Mouse (Mus musculus): ENCODE measurements at regions not wholly inside any gene's neighbourhood (a gene's known extent, or its start where the extent isn't known, plus 50 kb on each side); places are given as distances from the start of the nearest gene placed in this dataset.

DNA sequence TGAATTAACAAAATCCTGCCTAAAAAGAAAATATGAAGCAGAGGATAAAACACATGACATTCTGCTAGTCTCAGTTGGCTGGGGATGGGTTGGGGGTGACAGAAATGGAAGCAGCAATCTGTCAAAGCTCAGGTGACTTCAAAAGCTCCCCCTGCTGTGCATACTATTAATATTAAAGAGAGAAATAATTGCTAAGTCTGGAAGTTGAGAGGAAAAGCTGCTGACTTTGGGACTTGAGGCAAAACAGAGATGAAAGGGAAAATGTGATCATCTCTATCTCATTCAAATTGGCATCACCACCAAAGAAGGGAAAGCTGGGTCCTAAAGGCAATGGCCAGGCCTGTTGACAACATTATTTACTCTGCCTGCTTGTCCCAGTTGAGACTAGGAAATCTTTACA, 90.8 kb downstream of the Rpe65 start:
- no peak for ATAC-seq (replicated peaks; ENCODE audit: low FRiP score, low TSS enrichment, poor library complexity, severe bottlenecking)

- peak; percentile 61 for ATAC-seq (replicated peaks; ENCODE audit: low FRiP score, low TSS enrichment, poor library complexity, severe bottlenecking)
These were observed 114.9 kb upstream of the Wls start for GRCm38 (mm10) chr3:159724340-159725119.

GRCm38 (mm10) chr3:159732201-159732600, 107.3 kb upstream of the Wls start:
- ATAC-seq (replicated peaks; ENCODE audit: low FRiP score, low TSS enrichment, poor library complexity, severe bottlenecking) = no peak

DNA sequence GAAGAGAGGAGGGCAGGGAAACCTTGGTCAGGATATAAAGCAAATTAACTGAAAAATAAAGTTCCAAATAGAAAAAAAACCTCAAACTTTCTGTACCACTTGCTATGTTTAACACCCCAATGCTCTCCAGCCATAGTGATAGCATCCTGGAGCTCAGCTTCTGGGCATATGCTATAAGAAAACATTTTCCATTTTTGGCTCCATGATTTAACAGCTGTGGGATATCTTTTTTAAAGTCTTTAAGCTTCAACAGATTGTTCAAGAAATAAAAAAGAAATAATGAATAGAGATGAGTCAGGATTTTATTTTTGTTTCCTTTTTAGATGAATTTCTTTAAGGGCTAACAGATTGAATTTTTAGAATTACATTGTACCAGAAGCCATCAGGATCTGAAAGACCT, 106.3 kb upstream of the Wls start:
- no peak for ATAC-seq (replicated peaks; ENCODE audit: low FRiP score, low TSS enrichment, poor library complexity, severe bottlenecking)

GRCm38 (mm10) chr3:159734547-159734946, 104.9 kb upstream of the Wls start:
- no peak for ATAC-seq (replicated peaks; ENCODE audit: low FRiP score, low TSS enrichment, poor library complexity, severe bottlenecking)

DNA sequence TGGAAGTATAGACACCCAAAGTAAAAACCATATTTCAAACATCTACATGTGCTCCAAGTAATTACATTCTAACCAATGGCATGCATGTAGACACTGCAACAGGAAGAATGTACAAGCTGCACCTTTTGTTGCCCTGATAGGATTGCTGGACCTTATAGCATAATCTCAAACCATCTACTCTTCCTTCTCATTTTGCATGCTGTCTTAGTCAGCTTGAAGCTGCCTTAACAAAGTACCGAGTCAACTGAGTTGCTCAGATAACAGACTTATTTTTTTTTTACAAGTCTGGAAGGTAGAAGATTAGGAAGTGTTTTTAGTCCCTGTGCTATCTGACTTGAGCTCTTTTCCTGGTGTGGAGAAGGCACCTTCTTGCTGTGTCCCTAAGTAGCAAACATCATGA, 103.4 kb upstream of the Wls start:
- ATAC-seq (replicated peaks; ENCODE audit: low FRiP score, low TSS enrichment, poor library complexity, severe bottlenecking) = no peak

DNA sequence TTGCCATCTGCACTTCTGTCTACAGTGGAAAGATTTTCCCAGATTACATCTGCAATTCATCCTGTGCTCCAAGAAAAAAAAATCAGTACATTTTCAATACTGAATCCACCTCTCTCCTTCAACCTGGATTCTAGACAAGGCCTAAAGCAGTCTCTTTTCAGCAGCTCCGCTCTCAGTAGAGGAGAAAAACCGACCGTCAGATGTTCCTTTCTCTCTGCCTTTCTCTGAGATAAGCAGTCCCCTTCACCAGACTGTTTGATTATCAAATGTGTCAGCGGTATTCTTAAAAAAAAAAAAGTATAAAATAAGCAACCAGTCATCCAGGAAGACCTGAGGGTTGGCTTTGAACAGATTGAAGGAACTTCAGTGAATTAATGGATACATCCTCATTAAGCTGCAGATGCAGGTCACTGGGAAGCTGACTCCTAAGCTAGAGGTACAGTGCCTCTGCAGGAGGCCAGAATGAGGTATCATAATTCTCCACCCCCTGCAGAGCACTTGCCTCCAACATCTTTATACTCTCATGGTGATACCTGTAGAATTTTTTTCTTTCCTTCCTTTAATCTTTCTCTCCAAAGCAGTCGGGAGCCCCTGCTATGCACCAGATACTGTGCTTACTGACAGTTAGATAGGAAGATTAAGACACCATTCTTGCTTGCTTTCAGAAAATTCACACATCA, 98.7 kb upstream of the Wls start:
- no peak for ATAC-seq (replicated peaks; ENCODE audit: low FRiP score, low TSS enrichment, poor library complexity, severe bottlenecking)

DNA sequence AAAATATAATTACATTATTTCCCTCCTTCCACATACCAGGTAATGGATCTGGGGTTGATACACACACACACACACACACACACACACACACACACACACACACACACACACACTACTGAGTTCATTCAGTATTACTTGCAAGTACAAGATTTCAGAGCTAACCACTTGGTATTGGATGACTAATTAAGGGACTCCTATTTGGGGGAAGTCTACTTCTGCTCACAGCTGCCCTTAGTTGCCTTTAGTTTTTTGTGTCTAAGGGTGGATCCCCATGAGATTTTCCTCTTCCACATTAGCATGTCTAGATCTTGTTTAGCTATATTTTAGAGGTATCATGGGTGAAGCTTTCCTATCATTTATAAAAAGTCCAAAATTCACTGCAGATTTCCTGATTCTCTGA, 97.7 kb upstream of the Wls start:
- ATAC-seq (replicated peaks; ENCODE audit: low FRiP score, low TSS enrichment, poor library complexity, severe bottlenecking) = no peak

GRCm38 (mm10) chr3:159759740-159760139, 79.7 kb upstream of the Wls start:
- no peak for ATAC-seq (replicated peaks; ENCODE audit: low FRiP score, low TSS enrichment, poor library complexity, severe bottlenecking)

DNA sequence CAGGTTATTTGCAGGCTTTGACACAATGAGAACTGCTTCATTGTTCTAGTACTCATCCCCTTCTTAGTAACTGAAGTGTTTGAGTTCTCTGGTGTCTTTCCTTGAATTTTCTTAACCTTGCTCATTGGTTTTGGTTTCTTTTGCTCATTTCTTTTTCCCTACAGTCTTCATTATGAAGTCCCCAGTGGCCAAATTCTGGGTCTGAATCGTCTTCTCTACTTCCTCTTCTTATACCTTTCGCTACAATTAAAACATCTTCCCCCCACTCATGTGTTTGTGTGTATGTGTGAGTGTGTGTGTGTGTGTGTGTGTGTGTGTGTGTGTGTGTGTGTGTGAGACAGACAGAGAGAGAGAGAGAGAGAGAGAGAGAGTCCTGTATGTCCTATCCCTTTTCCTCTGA, 79.2 kb upstream of the Wls start:
- ATAC-seq (replicated peaks; ENCODE audit: low FRiP score, low TSS enrichment, poor library complexity, severe bottlenecking) = no peak

GRCm38 (mm10) chr3:159760949-159761348, 78.5 kb upstream of the Wls start:
- no peak for ATAC-seq (replicated peaks; ENCODE audit: low FRiP score, low TSS enrichment, poor library complexity, severe bottlenecking)

- ATAC-seq (replicated peaks; ENCODE audit: low FRiP score, low TSS enrichment, poor library complexity, severe bottlenecking) = no peak
These were observed 57.1 kb upstream of the Wls start for GRCm38 (mm10) chr3:159782222-159782844.

DNA sequence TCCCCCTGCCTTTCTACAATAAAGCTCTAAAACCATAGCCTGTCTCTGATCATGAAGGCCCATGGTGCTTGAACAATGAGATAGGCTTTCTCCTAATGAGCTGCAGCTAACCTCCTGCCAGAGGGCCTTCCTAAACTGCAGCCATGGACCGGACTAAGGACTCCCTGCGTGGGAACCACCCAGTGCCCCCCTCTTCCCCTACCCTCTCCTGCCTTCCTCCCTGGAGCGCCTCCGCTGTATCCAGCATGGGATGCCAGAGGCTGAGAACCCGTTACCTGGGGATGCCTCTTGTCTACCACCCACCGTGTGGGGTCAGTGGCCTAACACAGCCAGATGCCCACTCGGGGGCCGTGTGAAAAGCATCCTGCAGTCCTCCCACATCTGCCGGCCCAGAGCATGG, 51.7 kb upstream of the Wls start:
- no peak for ATAC-seq (replicated peaks; ENCODE audit: low FRiP score, low TSS enrichment, poor library complexity, severe bottlenecking)

Data from megakaryocyte-erythroid progenitor cell, adult 5-6 weeks (primary cell).